Mouse (Mus musculus) E14TG2a.4 (cell line): ENCODE results near the gene Tnfrsf23.

ENCODE experiments used
- CTCF ChIP-seq: conservative IDR thresholded peaks from 2 replicates; pipeline ENCODE4 v1.5.1; 2014; ENCODE audit warnings: low read length
- NANOG ChIP-seq: IDR thresholded peaks from 2 replicates; pipeline ENCODE4 v1.6.1; 2014; ENCODE audit warnings: borderline replicate concordance, low read length, mixed read lengths

GRCm38 (mm10) chr7:143666427-143667311 is 19.0 kb downstream of the Tnfrsf23 start:
- TF ChIP-seq CTCF = no peak
- TF ChIP-seq NANOG = no peak
